Mouse (Mus musculus) hindbrain, embryonic 14.5 days (tissue): ENCODE results near the gene Cdkl3. TPM values are rescaled to one million over a fixed set of nuclear protein-coding genes. Genes with fewer than 3 reads are reported as not detected.

Experiments used
- ATAC-seq: fragments of 200-750 bp; cut with Nextera tagmentation; 2 replicates; pipeline ENCODE4 v1.8.0; 2017; ENCODE audit warnings: moderate number of reproducible peaks, mild to moderate bottlenecking, moderate TSS enrichment, moderate library complexity; ENCODE audit not compliant: low FRiP score
- DNase-seq: peaks from one replicate; pipeline ENCODE4 v3.0.0-alpha.2; 2015; ENCODE audit warnings: low spot score
- H3K27ac ChIP-seq: fragments of 300-500 bp; sonication (generic); 2 replicates; pipeline ENCODE4 v1.5.1; 2014; ENCODE audit warnings: mild to moderate bottlenecking, moderate library complexity
- H3K27me3 ChIP-seq: fragments of 300-500 bp; sonication (generic); 2 replicates; pipeline ENCODE4 v1.6.1; 2014; ENCODE audit warnings: mild to moderate bottlenecking, low read length, mixed read lengths; ENCODE audit not compliant: control insufficient read depth, insufficient read depth
- H3K36me3 ChIP-seq: fragments of 300-500 bp; sonication (generic); replicated peaks from 2 replicates; pipeline ENCODE4 v1.6.1; 2014; ENCODE audit not compliant: control insufficient read depth, insufficient read depth
- H3K4me1 ChIP-seq: fragments of 300-500 bp; sonication (generic); replicated peaks from 2 replicates; pipeline ENCODE4 v1.6.1; 2014; ENCODE audit warnings: antibody characterized with exemption, low read length, mixed read lengths; ENCODE audit not compliant: control insufficient read depth, insufficient read depth
- H3K4me2 ChIP-seq: fragments of 300-500 bp; sonication (generic); replicated peaks from 2 replicates; pipeline ENCODE4 v1.6.1; 2014; ENCODE audit warnings: mild to moderate bottlenecking, moderate library complexity
- H3K4me3 ChIP-seq: fragments of 300-500 bp; sonication (generic); replicated peaks from 2 replicates; pipeline ENCODE4 v1.5.1; 2014; ENCODE audit warnings: mild to moderate bottlenecking, low read length
- H3K9ac ChIP-seq: fragments of 300-500 bp; sonication (generic); 2 replicates; pipeline ENCODE4 v1.6.1; 2014
- H3K9me3 ChIP-seq: fragments of 300-500 bp; sonication (generic); 2 replicates; pipeline ENCODE4 v1.6.1; 2016; ENCODE audit warnings: low read length; ENCODE audit not compliant: control insufficient read depth
- WGBS: fragments of 180-500 bp; shearing (Covaris S2); extraction: QIAGEN DNeasy Blood & Tissue Kit; methylation state at CpG from one replicate; pipeline ENCODE4 v1.1.7; 2014; 5-methylcytosine and 5-hydroxymethylcytosine counted together
- polyA plus RNA-seq: library from polyadenylated mRNA; unstranded; fragments of >200 nt; fragmentation: Nextera tagmentation; extraction: Ambion mirVana; gene quantifications from 2 replicates; pipeline ENCODE4 v1.2.1, GENCODE M21; 2014

Gene Cdkl3
- polyA plus RNA-seq, 1 experiment from 2014 or later = 25.9 TPM

- Histone ChIP-seq H3K27ac (peak within 1 kb of the TSS; percentile 74; the same call in 1 of the 2 replicates), H3K9me3 (no peaks in the 10 kb centered on the region), H3K27me3 (no peaks in the 10 kb centered on the region), H3K9ac (peak within 1 kb of the TSS; percentile 91), H3K4me3 (peak within 1 kb of the TSS; percentile 88), H3K4me1 (peaks cover 5% of the 10 kb centered on the region; the same call in 1 of the 2 replicates), H3K4me2 (peak within 1 kb of the TSS; percentile 85), H3K36me3 (peaks cover 30% of the 10 kb centered on the region)
- ATAC-seq (peak; percentile 96), DNase-seq (peak; percentile 99)
- WGBS = 3% methylated on average over 63 of the region's 63 CpGs
Measured at GRCm38 (mm10) chr11:51967443-51968401, 36.3 kb upstream of the Cdkl3 start, which contains the start of gene Cdkn2aipnl. TSS of gene Cdkn2aipnl (plus strand) at chr11:51967661.

GRCm38 (mm10) chr11:51968896-51969295 lies 35.1 kb upstream of the Cdkl3 start:
- no peaks in the 10 kb centered on the region for H3K27me3 ChIP-seq
- H3K36me3 ChIP-seq = peaks cover 40% of the 10 kb centered on the region
- no peak for ATAC-seq
- H3K4me1 ChIP-seq = peaks cover 5% of the 10 kb centered on the region; the same call in 1 of the 2 replicates
- H3K4me3 ChIP-seq = no peak overlapping the region
- H3K27ac ChIP-seq = no peak overlapping the region
- DNase-seq = no peak
- no peak overlapping the region for H3K9ac ChIP-seq
- peak overlapping the region; percentile 85; the same call in 1 of the 2 replicates for H3K4me2 ChIP-seq
- H3K9me3 ChIP-seq = no peaks in the 10 kb centered on the region
- 94% methylated on average over 9 of the region's 9 CpGs for WGBS

GRCm38 (mm10) chr11:51969511-51969910 lies 34.5 kb upstream of the Cdkl3 start:
- Histone ChIP-seq H3K27ac (no peak overlapping the region), H3K4me2 (no peak overlapping the region), H3K9ac (no peak overlapping the region), H3K36me3 (peaks cover 46% of the 10 kb centered on the region), H3K9me3 (no peaks in the 10 kb centered on the region), H3K4me1 (peaks cover 5% of the 10 kb centered on the region; the same call in 1 of the 2 replicates), H3K4me3 (no peak overlapping the region), H3K27me3 (no peaks in the 10 kb centered on the region)
- WGBS = 99% methylated on average over 2 of the region's 2 CpGs
- DNase-seq (no peak), ATAC-seq (no peak)

GRCm38 (mm10) chr11:51971644-51972043 lies 32.4 kb upstream of the Cdkl3 start:
- H3K27ac ChIP-seq = no peak overlapping the region
- no peaks in the 10 kb centered on the region for H3K9me3 ChIP-seq
- ATAC-seq (no peak), DNase-seq (no peak)
- no peak overlapping the region for H3K4me3 ChIP-seq
- no peak overlapping the region for H3K9ac ChIP-seq
- H3K36me3 ChIP-seq = peaks cover 58% of the 10 kb centered on the region
- no peaks in the 10 kb centered on the region for H3K27me3 ChIP-seq
- no peak overlapping the region for H3K4me2 ChIP-seq
- WGBS = 97% methylated on average over 6 of the region's 6 CpGs
- H3K4me1 ChIP-seq = peaks cover 5% of the 10 kb centered on the region; the same call in 1 of the 2 replicates

GRCm38 (mm10) chr11:51999611-52000289 lies 4.3 kb upstream of the Cdkl3 start:
- Histone ChIP-seq H3K4me1 (peaks cover 32% of the 10 kb centered on the region), H3K27ac (peak overlapping the region; percentile 96), H3K9me3 (no peaks in the 10 kb centered on the region), H3K27me3 (no peaks in the 10 kb centered on the region), H3K4me3 (peak overlapping the region; percentile 94), H3K36me3 (peaks cover 32% of the 10 kb centered on the region), H3K9ac (peak overlapping the region; percentile 92), H3K4me2 (peak overlapping the region; percentile 92)
- under 1% methylated on average over 28 of the region's 29 CpGs for WGBS
- ATAC-seq = peak; percentile 34; the same call in 1 of the 2 replicates
- no peak for DNase-seq

- ATAC-seq = peak; percentile 86
- peak within 1 kb of the TSS; percentile 92 for H3K9ac ChIP-seq
- H3K36me3 ChIP-seq = peaks cover 25% of the 10 kb centered on the region
- H3K4me2 ChIP-seq = peak within 1 kb of the TSS; percentile 92
- peak within 1 kb of the TSS; percentile 94 for H3K4me3 ChIP-seq
- no peaks in the 10 kb centered on the region for H3K9me3 ChIP-seq
- H3K27me3 ChIP-seq = no peaks in the 10 kb centered on the region
- H3K4me1 ChIP-seq = peaks cover 38% of the 10 kb centered on the region
- DNase-seq = peak; percentile 96
- WGBS = under 1% methylated on average over 51 of the region's 63 CpGs
- H3K27ac ChIP-seq = peak within 1 kb of the TSS; percentile 96
Measured at GRCm38 (mm10) chr11:52000290-52000962, 3.6 kb upstream of the Cdkl3 start, which contains the start of gene Ube2b. TSS of gene Ube2b (minus strand) at chr11:52000762.

- Histone ChIP-seq H3K4me2 (peak overlapping the region; percentile 60), H3K9ac (peak overlapping the region; percentile 47), H3K27ac (peak overlapping the region; percentile 86), H3K9me3 (no peaks in the 10 kb centered on the region), H3K27me3 (no peaks in the 10 kb centered on the region), H3K4me3 (peak overlapping the region; percentile 94), H3K4me1 (peaks cover 39% of the 10 kb centered on the region), H3K36me3 (peaks cover 16% of the 10 kb centered on the region)
- DNase-seq = no peak
- no peak for ATAC-seq
- WGBS = 76% methylated on average over 10 of the region's 10 CpGs
Measured at GRCm38 (mm10) chr11:52001341-52001740, 2.7 kb upstream of the Cdkl3 start.

- H3K27ac ChIP-seq = no peak overlapping the region
Measured at GRCm38 (mm10) chr11:52001861-52002260, 2.2 kb upstream of the Cdkl3 start.

More at GRCm38 (mm10) chr11:52001861-52002260, 2.2 kb upstream of the Cdkl3 start:
- Histone ChIP-seq H3K9me3 (no peaks in the 10 kb centered on the region), H3K27me3 (no peaks in the 10 kb centered on the region), H3K36me3 (peaks cover 11% of the 10 kb centered on the region), H3K4me3 (no peak overlapping the region), H3K4me1 (peaks cover 39% of the 10 kb centered on the region), H3K9ac (no peak overlapping the region), H3K4me2 (no peak overlapping the region)
- ATAC-seq (no peak), DNase-seq (no peak)
- 94% methylated on average over 8 of the region's 8 CpGs for WGBS
